Mouse (Mus musculus) megakaryocyte, embryonic 14.5 days (primary cell): ENCODE data around the gene Gm14406. TPM values are rescaled to one million over a fixed set of nuclear protein-coding genes. Genes with fewer than 3 reads are reported as not detected.
"Not testable (repeated sequence)": the region's sequence is repeated elsewhere in the genome, so short reads cannot be mapped to it uniquely, and the experiment has no call there.

ENCODE experiments used
- H3K27me3 ChIP-seq: replicated peaks from 2 replicates; pipeline ENCODE3; 2012; ENCODE audit warnings: inconsistent platforms
- H3K36me3 ChIP-seq: replicated peaks from 2 replicates; pipeline ENCODE3; 2012; ENCODE audit warnings: low read length, inconsistent platforms, mixed read lengths
- H3K4me1 ChIP-seq: 2 replicates; pipeline ENCODE4 v1.6.1; 2012; ENCODE audit warnings: inconsistent platforms
- H3K4me3 ChIP-seq: replicated peaks from 2 replicates; pipeline ENCODE3; 2012; ENCODE audit warnings: moderate library complexity, mild to moderate bottlenecking, inconsistent platforms
- H3K9me3 ChIP-seq: 2 replicates; pipeline ENCODE4 v1.6.1; 2012; ENCODE audit warnings: inconsistent platforms
- FLI1 ChIP-seq: IDR thresholded peaks from 2 replicates; pipeline ENCODE4 v1.6.1; 2012; ENCODE audit warnings: low read length, inconsistent platforms, mixed read lengths
- GATA1 ChIP-seq: IDR thresholded peaks from 3 replicates; pipeline ENCODE4 v1.6.1; 2012; ENCODE audit warnings: mixed read lengths, low read length, inconsistent platforms, borderline replicate concordance
- polyA plus RNA-seq: library from polyadenylated mRNA; stranded (reverse); fragments of >175 nt; gene quantifications from 2 replicates; pipeline ENCODE4 v1.2.3, GENCODE M21; 2012; ENCODE audit warnings: low replicate concordance; ENCODE audit not compliant: insufficient read depth

Gene Gm14406
- polyA plus RNA-seq, result not detected in 2 replicates

GRCm38 (mm10) chr2:177577998-177578397 is at the start of gene Gm14406:
Gene Gm14406 (minus strand): TSS chr2:177578210.
- not testable (repeated sequence) for H3K9me3 ChIP-seq, H3K4me3 ChIP-seq, H3K36me3 ChIP-seq, H3K27me3 ChIP-seq, H3K4me1 ChIP-seq

GRCm38 (mm10) chr2:177575141-177575540 is 2.9 kb downstream of the Gm14406 start:
- H3K36me3 ChIP-seq, H3K27me3 ChIP-seq, H3K4me3 ChIP-seq, H3K9me3 ChIP-seq, H3K4me1 ChIP-seq: not testable (repeated sequence)

- H3K9me3 ChIP-seq, H3K4me3 ChIP-seq, H3K36me3 ChIP-seq, H3K4me1 ChIP-seq, H3K27me3 ChIP-seq: not testable (repeated sequence)
These were observed 18.6 kb downstream of the Gm14406 start for GRCm38 (mm10) chr2:177559365-177559764.

- not testable (repeated sequence) for H3K4me3 ChIP-seq, H3K4me1 ChIP-seq
These were observed 22.7 kb downstream of the Gm14406 start for GRCm38 (mm10) chr2:177555261-177555660.

GRCm38 (mm10) chr2:177537717-177538116 is 40.3 kb downstream of the Gm14406 start:
- H3K9me3 ChIP-seq, result peaks cover 32% of the 10 kb centered on the region
- not testable (repeated sequence) for H3K4me3 ChIP-seq, H3K4me1 ChIP-seq, H3K27me3 ChIP-seq, H3K36me3 ChIP-seq

More at GRCm38 (mm10) chr2:177555261-177555660, 22.7 kb downstream of the Gm14406 start:
- not testable (repeated sequence) for H3K27me3 ChIP-seq, H3K9me3 ChIP-seq, H3K36me3 ChIP-seq

- H3K4me3 ChIP-seq, H3K4me1 ChIP-seq, H3K27me3 ChIP-seq, H3K36me3 ChIP-seq: not testable (repeated sequence)
- H3K9me3 ChIP-seq, result peaks cover 32% of the 10 kb centered on the region
These were observed 40.9 kb downstream of the Gm14406 start for GRCm38 (mm10) chr2:177537141-177537540.

GRCm38 (mm10) chr2:177535876-177536275 is 42.1 kb downstream of the Gm14406 start:
- Histone ChIP-seq H3K9me3 (peaks cover 32% of the 10 kb centered on the region), H3K4me3 (peak overlapping the region; percentile 44), H3K27me3 (no peaks in the 10 kb centered on the region), H3K4me1 (no peaks in the 10 kb centered on the region), H3K36me3 (no peaks in the 10 kb centered on the region)
- TF ChIP-seq FLI1 (no peak), GATA1 (no peak)

GRCm38 (mm10) chr2:177524171-177524570 is 53.8 kb downstream of the Gm14406 start:
- not testable (repeated sequence) for H3K36me3 ChIP-seq, H3K27me3 ChIP-seq, H3K4me1 ChIP-seq
- Histone ChIP-seq H3K9me3 (peaks cover 47% of the 10 kb centered on the region), H3K4me3 (peak overlapping the region; percentile 66)

- not testable (repeated sequence) for H3K4me1 ChIP-seq, H3K27me3 ChIP-seq, H3K36me3 ChIP-seq, H3K4me3 ChIP-seq
- H3K9me3 ChIP-seq, result peaks cover 51% of the 10 kb centered on the region
These were observed 54.3 kb downstream of the Gm14406 start for GRCm38 (mm10) chr2:177523674-177524073.

- Histone ChIP-seq H3K27me3 (no peaks in the 10 kb centered on the region), H3K9me3 (peaks cover 57% of the 10 kb centered on the region), H3K4me3 (no peak overlapping the region), H3K4me1 (no peaks in the 10 kb centered on the region), H3K36me3 (no peaks in the 10 kb centered on the region)
- TF ChIP-seq GATA1, result no peak
- TF ChIP-seq FLI1, result no peak
These were observed 54.9 kb downstream of the Gm14406 start for GRCm38 (mm10) chr2:177523061-177523460.

- Histone ChIP-seq H3K27me3 (no peaks in the 10 kb centered on the region), H3K4me1 (no peaks in the 10 kb centered on the region), H3K4me3 (no peak overlapping the region), H3K9me3 (peaks cover 59% of the 10 kb centered on the region), H3K36me3 (no peaks in the 10 kb centered on the region)
- TF ChIP-seq GATA1 (no peak), FLI1 (no peak)
These were observed 58.0 kb downstream of the Gm14406 start for GRCm38 (mm10) chr2:177520035-177520434.

Other genes with a start within 250 kb of the Gm14406 start
- not detected in 2 replicates for gene Gm14418, start 179.9 kb downstream of the Gm14406 start, polyA plus RNA-seq
- 0.48 TPM in 1 of 2 replicates, not detected in the other for gene Zfp970, start 113.5 kb downstream of the Gm14406 start, polyA plus RNA-seq
- gene Gm14403, start 80.0 kb downstream of the Gm14406 start, polyA plus RNA-seq, result not detected in 2 replicates
- not detected in 2 replicates for gene Gm14322, start 181.1 kb upstream of the Gm14406 start, polyA plus RNA-seq